Mouse (Mus musculus): ENCODE measurements at regions not wholly inside any gene's neighbourhood (a gene's known extent, or its start where the extent isn't known, plus 50 kb on each side); places are given as distances from the start of the nearest gene placed in this dataset.

- DNase-seq: no peak
Observed at GRCm38 (mm10) chr11:112621385-112622120, 160.5 kb upstream of the Sox9 start.

DNA sequence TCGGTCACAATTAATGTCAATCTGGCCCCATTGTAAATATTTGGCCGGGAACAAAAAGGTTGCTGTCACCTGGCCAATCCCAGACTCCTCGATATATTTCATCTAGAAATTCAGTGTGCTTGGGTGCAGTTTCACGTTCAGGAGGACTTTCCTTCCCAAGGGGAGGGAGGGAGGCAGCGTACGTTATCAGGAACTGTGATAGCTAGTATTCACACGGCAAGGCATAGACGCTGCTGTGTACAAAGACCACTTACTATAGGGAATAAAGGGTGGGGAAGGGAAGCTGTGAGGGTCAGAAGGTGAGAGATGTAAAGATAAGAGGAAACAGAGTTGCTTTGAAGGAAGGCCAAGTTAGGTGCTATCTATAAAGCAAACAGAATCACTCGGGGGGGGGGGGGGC lies 132.7 kb upstream of the Sox9 start:
- DNase-seq: no peak

GRCm38 (mm10) chr11:112657410-112658159 lies 124.4 kb upstream of the Sox9 start:
- DNase-seq: no peak

- DNase-seq: no peak
Observed at GRCm38 (mm10) chr11:112659911-112660310, 122.1 kb upstream of the Sox9 start.

- no peak for DNase-seq
Observed at GRCm38 (mm10) chr11:112661426-112661825, 120.6 kb upstream of the Sox9 start.

DNA sequence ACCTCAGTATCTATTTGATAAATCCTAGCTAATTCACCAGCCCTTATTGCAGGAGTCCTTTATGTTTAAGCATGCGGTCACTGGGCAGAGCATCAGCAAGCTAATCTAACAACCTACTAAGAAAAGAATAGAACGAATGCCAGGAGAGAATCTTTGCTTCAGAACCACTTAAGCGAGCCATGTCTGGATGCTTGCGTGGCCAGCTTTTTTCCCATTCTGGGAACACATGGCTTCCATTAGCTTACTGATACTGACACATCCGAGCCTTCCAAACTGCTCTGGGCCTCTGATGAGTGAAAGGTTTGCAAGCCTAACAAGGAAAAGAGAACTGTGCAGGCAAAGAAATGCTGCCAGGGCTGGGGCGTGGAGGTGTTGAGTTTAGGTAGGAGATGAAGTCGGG lies 114.7 kb upstream of the Sox9 start:
- DNase-seq: no peak

DNA sequence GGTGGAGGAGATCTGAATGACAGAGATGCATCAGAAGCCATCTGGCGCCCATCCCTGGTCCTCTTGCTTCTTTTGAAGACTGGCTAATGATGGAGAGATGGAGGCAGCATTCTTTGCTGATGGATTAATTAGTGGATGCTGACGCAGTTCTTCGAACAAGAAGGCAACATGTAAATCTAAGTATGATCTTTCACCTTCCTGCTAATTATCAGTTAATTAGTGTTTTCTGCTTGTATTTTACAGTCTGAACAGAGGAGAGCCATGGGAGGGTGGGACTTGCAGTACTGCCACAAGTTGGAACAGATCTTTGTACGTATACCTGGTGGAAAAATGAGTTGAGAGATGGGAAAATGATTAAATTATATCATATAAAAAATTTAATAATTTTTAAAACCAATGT lies 109.9 kb upstream of the Sox9 start:
- DNase-seq: no peak

GRCm38 (mm10) chr11:112690047-112690446 lies 92.0 kb upstream of the Sox9 start:
- no peak for DNase-seq

- DNase-seq: no peak
Observed at GRCm38 (mm10) chr11:112706091-112706490, 75.9 kb upstream of the Sox9 start.

DNA sequence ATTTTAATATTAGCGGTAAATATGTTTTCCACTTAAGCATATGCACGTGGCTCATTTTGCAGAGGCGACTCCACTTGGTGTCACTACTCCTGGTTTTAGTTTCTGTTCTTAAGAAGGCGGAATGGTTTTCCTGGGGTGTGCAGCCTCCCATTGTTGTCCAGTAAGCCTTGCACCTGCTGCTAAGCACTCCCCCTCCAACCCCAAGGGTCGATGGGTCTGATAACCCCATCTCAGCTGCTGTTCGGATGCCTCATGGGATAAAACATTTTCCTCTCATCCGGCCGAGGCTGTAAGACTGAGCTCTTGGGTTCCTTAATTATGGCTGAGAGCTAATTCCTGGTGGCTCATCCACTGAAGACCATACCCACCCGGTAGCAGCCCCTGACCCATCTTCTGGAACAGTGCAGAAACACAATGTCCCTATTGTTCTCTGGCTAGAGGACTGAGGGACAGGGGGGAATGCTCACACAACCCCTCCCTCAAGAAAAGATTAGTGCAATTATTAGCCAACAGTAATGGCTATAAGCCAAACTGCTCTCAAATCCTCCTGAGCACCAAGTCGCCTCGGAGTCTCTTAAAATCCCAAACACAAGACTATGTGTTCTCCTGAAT lies 73.8 kb upstream of the Sox9 start:
- no peak for DNase-seq

DNA sequence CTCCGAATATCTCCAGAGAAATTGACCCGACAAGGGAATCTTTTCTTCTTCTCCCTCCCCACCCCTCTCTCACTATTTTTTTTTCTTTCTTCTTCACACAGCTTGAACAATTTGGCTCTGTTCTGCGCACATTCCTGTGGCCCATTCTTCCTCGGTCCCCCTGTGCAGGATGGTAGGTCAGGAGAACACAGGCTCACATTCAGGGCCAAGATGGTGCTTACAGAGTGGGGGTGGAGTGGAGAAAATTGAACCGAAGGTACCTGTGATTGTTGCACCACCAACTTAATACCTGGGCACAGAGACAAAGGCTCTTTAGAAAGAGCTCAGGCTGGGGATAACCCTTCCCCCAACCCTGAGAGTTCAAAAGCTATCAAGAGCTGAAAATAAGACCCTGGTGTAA lies 70.4 kb upstream of the Sox9 start:
- DNase-seq: no peak

GRCm38 (mm10) chr11:112718547-112718946 lies 63.5 kb upstream of the Sox9 start:
- no peak for DNase-seq

- no peak for DNase-seq
Observed at GRCm38 (mm10) chr11:112720652-112721051, 61.4 kb upstream of the Sox9 start.

- DNase-seq: no peak
Observed at GRCm38 (mm10) chr11:112722936-112723335, 59.1 kb upstream of the Sox9 start.

DNA sequence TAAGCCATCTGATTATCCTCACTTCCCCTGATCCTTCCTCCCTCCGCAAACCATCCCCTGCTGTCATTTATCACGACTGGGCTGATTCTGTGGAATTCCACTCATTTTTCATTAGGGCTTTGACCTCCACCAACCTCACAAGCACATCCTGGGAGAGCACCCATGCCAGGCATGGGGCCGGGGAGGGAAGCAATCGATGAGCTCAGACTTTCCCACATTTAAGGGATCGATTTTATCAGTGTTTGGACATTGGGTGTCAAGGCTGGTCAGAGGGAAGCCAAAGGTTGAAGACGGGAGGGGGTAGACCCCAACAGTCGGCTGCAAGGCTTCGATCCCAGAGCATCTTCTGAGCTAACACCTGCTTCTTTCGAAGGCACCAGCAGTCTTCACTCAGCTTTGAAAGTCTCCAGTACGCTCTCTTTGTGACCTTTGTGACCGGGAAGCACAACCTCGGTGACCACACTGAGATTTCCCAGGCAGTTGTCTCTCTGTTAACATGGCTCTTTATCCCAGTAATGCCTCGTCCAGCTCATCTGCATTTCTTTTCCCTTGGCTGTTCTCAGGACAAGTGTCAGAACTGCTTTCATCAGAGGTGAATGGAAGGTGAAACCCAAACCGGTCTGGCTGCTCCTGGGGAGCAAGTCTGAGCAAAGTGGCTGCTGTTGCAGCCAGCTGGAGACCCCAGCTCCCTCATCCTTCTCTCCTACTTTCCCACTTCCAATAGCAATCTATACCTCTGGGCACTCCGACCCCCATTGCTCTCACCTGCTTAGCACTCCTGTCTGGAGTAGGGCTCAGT lies 53.7 kb upstream of the Sox9 start:
- DNase-seq: no peak

Measured in adrenal gland, adult 8-10 months (tissue).